Mouse (Mus musculus): ENCODE measurements around the gene Il13. TPM values are rescaled to one million over a fixed set of nuclear protein-coding genes. Genes with fewer than 3 reads are reported as not detected.

Il13 gene
- polyA plus RNA-seq (2014; fragmentation: Illumina TruSeq; extraction: RNeasy Lipid Tissue Mini Kit (QIAGEN cat#74804)): not detected

DNA sequence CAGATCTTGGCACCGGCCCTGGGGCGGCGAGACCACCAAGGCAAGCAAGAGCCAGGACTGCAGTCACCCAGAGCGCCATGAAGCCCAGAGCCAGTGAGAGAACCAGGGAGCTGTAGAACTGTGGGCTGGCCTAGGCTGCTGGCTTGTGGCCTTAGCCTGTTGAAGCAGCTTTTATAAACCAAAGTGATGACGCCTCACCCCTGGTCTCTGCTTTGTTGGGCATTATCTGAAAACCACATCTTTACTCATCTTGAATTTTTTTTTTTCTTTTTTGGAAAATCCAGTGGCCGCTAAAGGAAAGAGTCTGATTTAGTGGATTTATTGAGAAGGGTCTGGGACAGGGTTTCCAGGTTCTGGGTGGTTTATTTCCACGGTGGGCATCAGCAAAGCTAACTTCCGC lies at the start of gene Il13:
Gene Il13, minus strand, starts transcription at position 147 of the 400 bp plus-strand sequence.

DNA sequence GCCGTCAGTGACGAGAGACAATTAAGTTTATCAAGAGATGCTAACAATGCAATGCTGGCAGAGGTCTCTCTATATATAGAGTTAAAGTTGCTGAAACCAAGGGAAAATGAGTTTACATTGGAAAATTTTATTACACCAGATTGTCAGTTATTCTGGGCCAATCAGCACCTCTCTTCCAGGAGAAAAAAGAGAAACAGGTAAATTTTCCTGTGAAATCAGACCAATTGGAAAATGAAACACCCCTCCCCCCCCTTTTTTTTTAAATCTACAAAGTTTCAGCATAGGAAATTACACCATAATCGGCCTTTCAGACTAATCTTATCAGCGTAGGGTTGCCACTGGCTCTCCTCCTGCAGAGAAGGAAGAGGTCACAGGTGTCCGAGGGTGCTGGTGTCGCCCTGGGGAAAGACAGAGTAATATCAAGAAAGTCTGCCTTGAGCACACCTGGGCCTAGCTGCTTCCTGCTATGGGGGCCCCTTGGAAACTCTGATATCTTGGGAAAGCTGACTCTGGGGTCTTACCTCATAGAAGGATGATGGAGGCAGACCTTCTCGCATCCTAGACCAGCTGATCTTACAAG lies 15.8 kb downstream of the Il13 start, which contains the start of gene Il4:
Gene Il4, minus strand, starts transcription at position 51 of the 580 bp plus-strand sequence.

Other genes starting within 250 kb of the Il13 start
- gene Leap2, start 211.5 kb downstream of the Il13 start, polyA plus RNA-seq (2014; fragmentation: Illumina TruSeq; extraction: RNeasy Lipid Tissue Mini Kit (QIAGEN cat#74804)): not detected
- 15.5 TPM for gene Uqcrq, start 203.9 kb downstream of the Il13 start, polyA plus RNA-seq (2014; fragmentation: Illumina TruSeq; extraction: RNeasy Lipid Tissue Mini Kit (QIAGEN cat#74804))
- gene Gdf9, start 203.7 kb downstream of the Il13 start, polyA plus RNA-seq (2014; fragmentation: Illumina TruSeq; extraction: RNeasy Lipid Tissue Mini Kit (QIAGEN cat#74804)): 29.0 TPM
- not detected for gene Gm10447, start 177.6 kb downstream of the Il13 start, polyA plus RNA-seq (2014; fragmentation: Illumina TruSeq; extraction: RNeasy Lipid Tissue Mini Kit (QIAGEN cat#74804))
- gene Shroom1, start 177.5 kb downstream of the Il13 start, polyA plus RNA-seq (2014; fragmentation: Illumina TruSeq; extraction: RNeasy Lipid Tissue Mini Kit (QIAGEN cat#74804)): 0.26 TPM
- gene Gm9837, start 164.2 kb downstream of the Il13 start, polyA plus RNA-seq (2014; fragmentation: Illumina TruSeq; extraction: RNeasy Lipid Tissue Mini Kit (QIAGEN cat#74804)): not detected
- not detected for gene Gm9945, start 154.5 kb downstream of the Il13 start, polyA plus RNA-seq (2014; fragmentation: Illumina TruSeq; extraction: RNeasy Lipid Tissue Mini Kit (QIAGEN cat#74804))
- gene Sowaha, start 154.4 kb downstream of the Il13 start, polyA plus RNA-seq (2014; fragmentation: Illumina TruSeq; extraction: RNeasy Lipid Tissue Mini Kit (QIAGEN cat#74804)): 2.1 TPM
- gene Sept8, start 115.4 kb downstream of the Il13 start, polyA plus RNA-seq (2014; fragmentation: Illumina TruSeq; extraction: RNeasy Lipid Tissue Mini Kit (QIAGEN cat#74804)): 29.7 TPM
- gene Kif3a, start 67.3 kb downstream of the Il13 start, polyA plus RNA-seq (2014; fragmentation: Illumina TruSeq; extraction: RNeasy Lipid Tissue Mini Kit (QIAGEN cat#74804)): 44.1 TPM
- not detected for gene Il4, start 16.0 kb downstream of the Il13 start, polyA plus RNA-seq (2014; fragmentation: Illumina TruSeq; extraction: RNeasy Lipid Tissue Mini Kit (QIAGEN cat#74804))
- 71.6 TPM for gene Rad50, start 72.6 kb upstream of the Il13 start, polyA plus RNA-seq (2014; fragmentation: Illumina TruSeq; extraction: RNeasy Lipid Tissue Mini Kit (QIAGEN cat#74804))
- not detected for gene Il5, start 86.1 kb upstream of the Il13 start, polyA plus RNA-seq (2014; fragmentation: Illumina TruSeq; extraction: RNeasy Lipid Tissue Mini Kit (QIAGEN cat#74804))
- 4.9 TPM for gene Irf1, start 135.3 kb upstream of the Il13 start, polyA plus RNA-seq (2014; fragmentation: Illumina TruSeq; extraction: RNeasy Lipid Tissue Mini Kit (QIAGEN cat#74804))
- not detected for gene Gm17334, start 138.5 kb upstream of the Il13 start, polyA plus RNA-seq (2014; fragmentation: Illumina TruSeq; extraction: RNeasy Lipid Tissue Mini Kit (QIAGEN cat#74804))
- not detected for gene Gm12216, start 224.6 kb upstream of the Il13 start, polyA plus RNA-seq (2014; fragmentation: Illumina TruSeq; extraction: RNeasy Lipid Tissue Mini Kit (QIAGEN cat#74804))

Data from ovary, adult 10 weeks (tissue).